Mouse (Mus musculus) kidney, adult 2 months (tissue): ENCODE results near the gene Slain2. TPM values are rescaled to one million over a fixed set of nuclear protein-coding genes. Genes with fewer than 3 reads are reported as not detected.
A peak's percentile ranks its signal among the peaks of the same experiment; 100 is the strongest.

ENCODE experiments used
- DNase-seq: peaks from one replicate; pipeline ENCODE4 v3.0.0; 2021
- H3K27ac ChIP-seq: fragments of 200-500 bp; 2 replicates; pipeline ENCODE4 v1.5.1; 2012; ENCODE audit warnings: low read depth, low read length, control low read depth, inconsistent platforms; ENCODE audit not compliant: insufficient read depth
- H3K27me3 ChIP-seq: fragments of 200-500 bp; replicated peaks from 2 replicates; pipeline ENCODE4 v1.6.1; 2012; ENCODE audit warnings: mild to moderate bottlenecking, moderate library complexity, low read length, inconsistent platforms; ENCODE audit not compliant: control insufficient read depth, insufficient read depth
- H3K36me3 ChIP-seq: fragments of 200-500 bp; 2 replicates; pipeline ENCODE4 v1.6.1; 2012; ENCODE audit warnings: mild to moderate bottlenecking, moderate library complexity, low read length, inconsistent platforms; ENCODE audit not compliant: control insufficient read depth, insufficient read depth
- H3K4me1 ChIP-seq: fragments of 200-500 bp; 2 replicates; pipeline ENCODE4 v1.6.1; 2011; ENCODE audit warnings: low read length; ENCODE audit not compliant: control insufficient read depth, insufficient read depth
- H3K4me3 ChIP-seq: fragments of 200-500 bp; 2 replicates; pipeline ENCODE4 v1.5.1; 2011; ENCODE audit warnings: mild to moderate bottlenecking, low read depth, low read length, control low read depth; ENCODE audit not compliant: insufficient read depth
- CTCF ChIP-seq: fragments of 200-500 bp; conservative IDR thresholded peaks from 2 replicates; pipeline ENCODE4 v1.5.1; 2011; ENCODE audit warnings: low read depth, mild to moderate bottlenecking, control low read depth, low read length, moderate library complexity, mixed read lengths; ENCODE audit not compliant: insufficient read depth, insufficient read length
- POLR2A ChIP-seq: fragments of 200-500 bp; IDR thresholded peaks from one replicate; pipeline ENCODE4 v1.6.1; 2011; ENCODE audit warnings: low read depth, low read length, control low read depth
- WGBS: fragments of 180-500 bp; shearing (Covaris S2); methylation state at CpG from one replicate; pipeline ENCODE4 v1.1.7; 2018; 5-methylcytosine and 5-hydroxymethylcytosine counted together
- polyA plus RNA-seq: library from polyadenylated mRNA; depleted of rRNA; stranded (reverse); fragments of >200 nt; gene quantifications from 2 replicates; pipeline ENCODE4 v1.2.3, GENCODE M21; 2012

The Slain2 gene
- polyA plus RNA-seq, 1 experiment = 24.3 TPM

- 80% methylated on average over 7 of the region's 7 CpGs for WGBS
- H3K4me3 ChIP-seq = no peak overlapping the region
- no peak overlapping the region for H3K27ac ChIP-seq
- no peaks in the 10 kb centered on the region for H3K4me1 ChIP-seq
- H3K27me3 ChIP-seq = no peaks in the 10 kb centered on the region
- no peak for DNase-seq
- no peaks in the 10 kb centered on the region for H3K36me3 ChIP-seq
- TF ChIP-seq POLR2A = no peak
- TF ChIP-seq CTCF = no peak
Observed at GRCm38 (mm10) chr5:72888260-72888659, 25.8 kb upstream of the Slain2 start.

GRCm38 (mm10) chr5:72891534-72891933 is 22.6 kb upstream of the Slain2 start:
- no peaks in the 10 kb centered on the region for H3K4me1 ChIP-seq
- peak; percentile 64 for DNase-seq
- TF ChIP-seq POLR2A = no peak
- peak; percentile 81 for TF ChIP-seq CTCF
- H3K27ac ChIP-seq = no peak overlapping the region
- no peak overlapping the region for H3K4me3 ChIP-seq
- 4% methylated on average over 12 of the region's 12 CpGs for WGBS
- H3K27me3 ChIP-seq = no peaks in the 10 kb centered on the region
- no peaks in the 10 kb centered on the region for H3K36me3 ChIP-seq

GRCm38 (mm10) chr5:72893987-72894386 is 20.1 kb upstream of the Slain2 start:
- no peak for DNase-seq
- H3K4me3 ChIP-seq = no peak overlapping the region
- TF ChIP-seq CTCF (peak; percentile 54), POLR2A (no peak)
- 67% methylated on average over 5 of the region's 5 CpGs for WGBS
- H3K27ac ChIP-seq = no peak overlapping the region
- H3K4me1 ChIP-seq = no peaks in the 10 kb centered on the region
- no peaks in the 10 kb centered on the region for H3K36me3 ChIP-seq
- H3K27me3 ChIP-seq = no peaks in the 10 kb centered on the region

- Histone ChIP-seq H3K36me3 (no peaks in the 10 kb centered on the region), H3K27me3 (no peaks in the 10 kb centered on the region), H3K27ac (no peak overlapping the region), H3K4me3 (no peak overlapping the region), H3K4me1 (no peaks in the 10 kb centered on the region)
- no peak for TF ChIP-seq POLR2A
- TF ChIP-seq CTCF = no peak
- no peak for DNase-seq
- 86% methylated on average over 11 of the region's 11 CpGs for WGBS
Observed at GRCm38 (mm10) chr5:72895261-72895660, 18.8 kb upstream of the Slain2 start.

DNA sequence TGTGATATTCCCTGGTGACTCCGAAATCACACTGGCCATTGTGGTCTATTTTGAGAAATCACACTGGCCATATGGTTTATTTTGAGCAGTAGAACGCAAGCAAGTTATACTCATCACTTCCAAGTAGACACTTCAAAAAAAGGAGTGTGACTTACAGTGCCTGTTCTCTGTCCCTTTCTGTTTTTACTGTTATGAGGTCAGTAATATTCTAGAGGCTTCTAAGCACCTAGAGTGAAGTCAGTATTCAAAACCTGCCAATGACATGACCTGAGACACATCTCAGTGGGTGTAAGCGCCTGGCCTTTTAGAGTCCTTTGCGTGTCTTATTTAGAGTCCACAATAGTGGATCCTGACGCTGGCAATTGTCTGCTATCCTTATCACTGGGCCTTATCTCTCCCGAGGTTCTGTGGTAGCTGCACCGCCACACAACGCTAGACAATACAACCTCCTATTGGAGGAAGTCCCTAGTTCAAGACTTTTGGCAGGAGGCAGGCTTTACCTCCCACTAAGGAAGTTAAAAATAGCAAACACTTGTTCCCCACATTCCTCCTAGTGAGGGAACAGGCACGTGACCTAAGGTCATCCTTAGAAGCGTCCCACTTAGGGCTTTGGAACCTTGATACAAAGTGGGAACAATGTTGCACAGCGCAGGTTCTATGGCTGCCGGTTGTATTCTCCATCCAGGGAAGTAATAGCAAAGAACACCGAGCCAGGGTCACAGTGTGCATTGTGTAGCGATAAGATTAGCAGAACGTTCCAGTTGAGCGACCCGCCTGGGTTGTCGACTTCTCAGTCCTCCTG is 17.4 kb upstream of the Slain2 start:
- H3K36me3 ChIP-seq = no peaks in the 10 kb centered on the region
- no peaks in the 10 kb centered on the region for H3K27me3 ChIP-seq
- 52% methylated on average over 18 of the region's 18 CpGs for WGBS
- H3K27ac ChIP-seq = no peak overlapping the region
- peak; percentile 28 for DNase-seq
- no peak overlapping the region for H3K4me3 ChIP-seq
- no peak for TF ChIP-seq POLR2A
- no peaks in the 10 kb centered on the region for H3K4me1 ChIP-seq

DNA sequence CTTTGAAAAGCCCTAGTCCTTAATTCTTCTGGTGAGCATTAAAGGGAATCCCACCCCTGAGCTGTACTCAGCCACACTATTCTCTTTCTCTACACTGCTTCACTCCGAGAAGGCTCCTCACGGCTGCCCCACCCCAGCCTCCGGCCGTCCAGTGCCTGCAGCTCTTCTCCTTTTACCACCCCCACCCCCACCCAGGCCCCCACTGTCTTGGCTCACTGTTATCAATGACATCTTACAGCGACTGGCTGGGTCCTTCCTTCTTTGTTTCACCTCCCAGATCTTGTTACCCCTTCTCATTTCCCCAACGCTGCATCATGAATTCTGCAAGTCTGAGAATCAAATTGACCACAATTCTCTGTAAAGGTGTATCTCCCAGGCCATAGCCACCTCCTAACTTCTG is 16.1 kb upstream of the Slain2 start:
- no peaks in the 10 kb centered on the region for H3K36me3 ChIP-seq
- H3K4me3 ChIP-seq = no peak overlapping the region
- no peaks in the 10 kb centered on the region for H3K27me3 ChIP-seq
- no peak for TF ChIP-seq CTCF
- 76% methylated on average over 6 of the region's 6 CpGs for WGBS
- H3K27ac ChIP-seq = no peak overlapping the region
- DNase-seq = no peak
- no peaks in the 10 kb centered on the region for H3K4me1 ChIP-seq

DNA sequence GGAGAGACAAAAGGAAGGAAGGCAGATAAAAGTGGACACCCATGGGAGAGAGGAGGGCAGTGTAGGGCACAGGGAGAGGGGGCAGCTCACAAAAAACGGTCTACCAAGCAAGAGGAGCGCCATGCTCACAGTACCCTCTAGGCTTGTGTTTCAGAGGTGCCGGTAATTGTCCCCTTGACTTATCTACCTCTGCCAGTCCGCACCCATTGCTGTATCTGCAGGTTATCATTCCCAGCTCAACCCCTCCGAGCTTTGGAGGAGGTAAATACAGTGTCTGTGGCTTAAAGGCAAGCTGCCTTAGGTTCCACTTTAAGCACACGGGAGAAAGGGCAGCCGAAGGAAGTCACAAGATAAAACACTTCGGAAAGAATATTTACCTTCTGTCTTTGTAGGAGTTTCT is 14.8 kb upstream of the Slain2 start:
- no peak overlapping the region for H3K4me3 ChIP-seq
- H3K27me3 ChIP-seq = no peaks in the 10 kb centered on the region
- DNase-seq = no peak
- WGBS = 90% methylated on average over 8 of the region's 8 CpGs
- H3K4me1 ChIP-seq = no peaks in the 10 kb centered on the region
- no peaks in the 10 kb centered on the region for H3K36me3 ChIP-seq
- no peak for TF ChIP-seq CTCF
- TF ChIP-seq POLR2A = no peak
- no peak overlapping the region for H3K27ac ChIP-seq

DNA sequence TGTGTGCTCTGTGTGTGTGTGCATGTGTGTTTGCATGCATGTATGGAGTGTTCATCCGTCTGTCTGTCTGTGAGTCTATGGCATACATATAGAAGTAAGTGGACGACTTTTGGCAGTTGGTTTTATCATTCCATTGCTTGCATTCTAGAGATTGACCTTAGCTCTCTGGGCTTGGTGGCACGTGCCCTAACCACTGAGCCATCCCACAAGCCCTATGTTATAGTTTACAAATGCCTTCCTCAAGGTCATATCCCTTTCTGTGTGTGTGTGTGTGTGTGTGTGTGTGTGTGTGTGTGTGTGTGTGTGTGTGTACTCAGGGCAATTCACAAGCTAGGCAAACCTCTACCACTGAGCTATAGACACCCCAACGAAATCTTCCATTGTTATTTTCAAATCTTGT is 12.2 kb upstream of the Slain2 start:
- 95% methylated on average over 4 of the region's 4 CpGs for WGBS
- no peaks in the 10 kb centered on the region for H3K36me3 ChIP-seq
- H3K27me3 ChIP-seq = no peaks in the 10 kb centered on the region
- TF ChIP-seq POLR2A (no peak), CTCF (no peak)
- H3K4me3 ChIP-seq = no peak overlapping the region
- no peak for DNase-seq
- no peaks in the 10 kb centered on the region for H3K4me1 ChIP-seq
- no peak overlapping the region for H3K27ac ChIP-seq
